Mouse (Mus musculus) erythroblast, embryonic 14.5 days (primary cell): ENCODE measurements at regions not wholly inside any gene's neighbourhood (a gene's known extent, or its start where the extent isn't known, plus 50 kb on each side); places are given as distances from the start of the nearest gene placed in this dataset.

Source experiments
- GATA1 ChIP-seq: IDR thresholded peaks from 2 replicates; pipeline ENCODE4 v1.6.1; 2012; ENCODE audit warnings: low read length, inconsistent platforms, mixed read lengths
- TAL1 ChIP-seq: IDR thresholded peaks from 3 replicates; pipeline ENCODE4 v1.6.1; 2012; ENCODE audit warnings: low read length, inconsistent platforms, mixed read lengths

DNA sequence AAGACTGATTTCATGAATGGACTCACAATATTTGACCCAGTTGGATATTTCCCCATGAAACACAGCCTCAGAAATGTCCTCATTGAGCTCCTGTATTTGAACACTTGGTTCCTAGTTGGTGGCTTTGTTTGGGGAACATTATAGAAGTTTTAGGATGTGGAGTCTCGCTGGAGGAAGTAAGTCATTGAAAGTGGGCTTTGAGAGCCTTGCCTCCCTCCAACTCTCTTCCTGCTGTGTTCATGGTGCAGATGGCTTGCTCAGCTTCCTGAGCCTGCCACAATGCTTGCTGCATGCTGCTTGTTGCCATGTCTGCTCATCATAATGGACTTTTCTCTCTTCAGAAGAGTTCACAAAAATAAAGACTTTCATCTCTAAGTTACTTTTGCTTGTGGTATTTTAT lies 239.5 kb upstream of the Trib2 start:
- TF ChIP-seq GATA1 = no peak
- TF ChIP-seq TAL1 = no peak
